Mouse (Mus musculus): Measurements from ENCODE around the gene Prps1l3.

- TF ChIP-seq CTCF (IDR thresholded peaks at IDR 0.05; ENCODE audit: borderline replicate concordance, insufficient read depth, low read depth, low read length) (no peak), POLR2A (IDR thresholded peaks at IDR 0.05; ENCODE audit: borderline replicate concordance, insufficient read depth, low read length) (no peak)
Measured at GRCm38 (mm10) chr12:57229703-57230102, 509 bp upstream of the Prps1l3 start.
